Mouse (Mus musculus) ES-E14 (cell line): ENCODE measurements around the gene Fancb. TPM values are rescaled to one million over a fixed set of nuclear protein-coding genes. Genes with fewer than 3 reads are reported as not detected.

Experiments used
- DNase-seq: peaks from one replicate; pipeline ENCODE4 v3.0.0-alpha.2; 2013; ENCODE audit warnings: low read depth, low spot score
- H3K27ac ChIP-seq: 2 replicates; pipeline ENCODE4 v1.5.1; 2012; ENCODE audit warnings: low read depth, mild to moderate bottlenecking, low read length, moderate library complexity, mixed read lengths; ENCODE audit not compliant: poor library complexity, insufficient read depth, severe bottlenecking
- H3K36me3 ChIP-seq: 2 replicates; pipeline ENCODE4 v1.6.1; 2012; ENCODE audit warnings: mild to moderate bottlenecking, low read length, moderate library complexity, mixed read lengths; ENCODE audit not compliant: control insufficient read depth, poor library complexity, insufficient read depth, severe bottlenecking
- H3K4me1 ChIP-seq, 2 experiments: fragments of 150-350 bp in 1 of 2; sonication (generic) in 1 of 2; 2 replicates each; pipeline ENCODE4 v1.6.1; 2012; ENCODE audit warnings: low read length in 2 of 2, mild to moderate bottlenecking in 1 of 2, mixed read lengths in 1 of 2; ENCODE audit not compliant: control insufficient read depth in 2 of 2, insufficient read depth in 2 of 2, poor library complexity in 1 of 2
- H3K4me3 ChIP-seq, 2 experiments: fragments of 150-350 bp in 1 of 2; sonication (generic) in 1 of 2; 2 replicates each; pipeline ENCODE4 v1.5.1; 2012; ENCODE audit warnings: low read length in 2 of 2, low read depth in 1 of 2, mild to moderate bottlenecking in 1 of 2, mixed read lengths in 1 of 2; ENCODE audit not compliant: insufficient read depth in 1 of 2, poor library complexity in 1 of 2, severe bottlenecking in 1 of 2
- H3K9ac ChIP-seq: 2 replicates; pipeline ENCODE4 v1.6.1; 2012; ENCODE audit warnings: low read depth, mild to moderate bottlenecking, low read length, mixed read lengths; ENCODE audit not compliant: poor library complexity, insufficient read depth, severe bottlenecking
- H3K9me3 ChIP-seq: fragments of 150-350 bp; sonication (generic); 2 replicates; pipeline ENCODE4 v1.6.1; 2012; ENCODE audit warnings: low read depth, mild to moderate bottlenecking, low read length; ENCODE audit not compliant: control insufficient read depth, insufficient read depth
- CHD2 ChIP-seq: IDR thresholded peaks from 2 replicates; pipeline ENCODE4 v1.6.1; 2014; ENCODE audit warnings: mild to moderate bottlenecking, low read depth, low read length, inconsistent platforms
- HCFC1 ChIP-seq: IDR thresholded peaks from 2 replicates; pipeline ENCODE4 v1.6.1; 2012; ENCODE audit warnings: low read length, inconsistent platforms, borderline replicate concordance; ENCODE audit not compliant: insufficient read depth
- MAFK ChIP-seq: IDR thresholded peaks from 2 replicates; pipeline ENCODE4 v1.6.1; 2014; ENCODE audit warnings: mild to moderate bottlenecking, low read depth, low read length, inconsistent platforms; ENCODE audit not compliant: insufficient read depth
- ZC3H11A ChIP-seq: IDR thresholded peaks from 2 replicates; pipeline ENCODE4 v1.6.1; 2012; ENCODE audit warnings: low read depth, mild to moderate bottlenecking, inconsistent platforms, low read length, borderline replicate concordance
- ZNF384 ChIP-seq: IDR thresholded peaks from 2 replicates; pipeline ENCODE4 v1.6.1; 2012; ENCODE audit warnings: low read depth, low read length, inconsistent platforms
- in situ Hi-C, 2 experiments: fragments of 600-800 bp; cut with MboI; formaldehyde crosslinking; loops; one replicate each; pipeline ENCODE4 v1.15.1; 2025; ENCODE audit warnings: low sequenced_read_pairs in 2 of 2, inconsistent platforms in 1 of 2; ENCODE audit not compliant: unreplicated experiment in 2 of 2
- total RNA-seq: library from RNA; depleted of rRNA; stranded (reverse); fragments of 300-350 nt; gene quantifications from 2 replicates; pipeline ENCODE4 v1.2.3, GENCODE M21; 2012; rRNA removed

The Fancb gene
- total RNA-seq: 8.1 and 11.6 TPM in 2 replicates

DNA sequence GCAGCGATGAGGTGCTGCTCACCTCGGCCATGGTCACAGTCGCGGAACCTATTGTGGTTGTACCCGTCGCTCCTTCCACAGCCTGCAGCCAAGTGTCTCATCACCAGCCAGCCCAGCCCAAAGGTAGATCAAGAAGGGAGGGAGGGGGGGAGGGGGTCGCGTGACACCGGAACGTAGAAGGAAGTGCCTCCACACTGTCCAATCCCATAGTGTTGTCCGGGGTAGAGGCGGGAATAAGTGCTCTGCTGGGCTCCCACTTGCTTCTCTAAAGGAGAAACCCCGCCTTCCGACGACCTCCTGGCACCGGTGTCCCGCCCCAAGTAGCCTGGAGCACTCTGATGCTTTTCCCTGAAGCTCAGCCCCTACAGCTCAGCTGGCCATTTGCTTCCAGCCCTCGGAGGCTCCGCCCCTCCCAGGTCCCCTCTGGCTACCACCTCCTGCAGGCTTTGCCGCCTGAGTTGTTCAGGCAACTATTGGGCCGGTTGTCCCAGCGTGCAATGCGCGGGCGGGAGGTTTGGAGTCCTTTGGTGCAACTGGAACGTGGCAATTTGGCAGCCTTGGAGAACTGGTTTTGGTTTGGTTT, at the start of gene Fancb, which contains the start of gene Mospd2:
Gene Fancb (plus strand): TSS at position 400 of the 583 bp plus-strand sequence.
Gene Mospd2 (minus strand): TSS at position 183 of the 583 bp plus-strand sequence.
- in situ Hi-C loops: no loop called here

DNA sequence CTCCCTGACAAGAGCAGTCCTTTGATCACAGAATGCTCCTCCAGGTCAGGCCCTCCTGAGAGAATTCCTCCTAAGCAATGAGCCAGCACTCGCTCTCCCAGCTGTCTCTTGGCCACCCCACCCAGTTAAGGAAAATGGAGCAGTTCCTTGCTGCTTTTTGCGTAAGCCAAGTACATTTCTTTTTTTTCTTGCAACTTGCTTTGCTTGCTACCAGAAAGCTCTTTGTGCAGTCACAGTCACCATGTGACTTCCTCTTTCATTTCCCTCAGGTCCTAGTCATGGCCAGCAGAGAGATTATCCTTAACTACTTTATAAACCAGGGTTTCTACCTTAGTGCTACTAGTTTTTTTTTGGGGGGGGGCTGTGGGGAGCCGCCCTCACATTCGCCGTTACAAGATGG, 38.9 kb upstream of the Fancb start:
- Histone ChIP-seq H3K9ac (no peak overlapping the region), H3K4me3 (no peak overlapping the region), H3K9me3 (no peaks in the 10 kb centered on the region), H3K4me1 (no peaks in the 10 kb centered on the region), H3K27ac (no peak overlapping the region), H3K36me3 (peaks cover 5% of the 10 kb centered on the region)
- TF ChIP-seq MAFK (no peak), ZNF384 (no peak), CHD2 (no peak)
- DNase-seq: no peak
- in situ Hi-C loops: no loop called here

More for the DNA sequence above, at the start of gene Fancb, which contains the start of gene Mospd2:
- Histone ChIP-seq H3K27ac (no peak within 1 kb of the TSS), H3K9ac (peak within 1 kb of the TSS; percentile 92), H3K4me3 (peak within 1 kb of the TSS; percentile 86), H3K9me3 (no peaks in the 10 kb centered on the region), H3K4me1 (no peaks in the 10 kb centered on the region), H3K36me3 (no peaks in the 10 kb centered on the region)
- peak; percentile 78 for DNase-seq
- TF ChIP-seq CHD2 (no peak), MAFK (no peak), ZC3H11A (no peak), HCFC1 (no peak), ZNF384 (no peak)

DNA sequence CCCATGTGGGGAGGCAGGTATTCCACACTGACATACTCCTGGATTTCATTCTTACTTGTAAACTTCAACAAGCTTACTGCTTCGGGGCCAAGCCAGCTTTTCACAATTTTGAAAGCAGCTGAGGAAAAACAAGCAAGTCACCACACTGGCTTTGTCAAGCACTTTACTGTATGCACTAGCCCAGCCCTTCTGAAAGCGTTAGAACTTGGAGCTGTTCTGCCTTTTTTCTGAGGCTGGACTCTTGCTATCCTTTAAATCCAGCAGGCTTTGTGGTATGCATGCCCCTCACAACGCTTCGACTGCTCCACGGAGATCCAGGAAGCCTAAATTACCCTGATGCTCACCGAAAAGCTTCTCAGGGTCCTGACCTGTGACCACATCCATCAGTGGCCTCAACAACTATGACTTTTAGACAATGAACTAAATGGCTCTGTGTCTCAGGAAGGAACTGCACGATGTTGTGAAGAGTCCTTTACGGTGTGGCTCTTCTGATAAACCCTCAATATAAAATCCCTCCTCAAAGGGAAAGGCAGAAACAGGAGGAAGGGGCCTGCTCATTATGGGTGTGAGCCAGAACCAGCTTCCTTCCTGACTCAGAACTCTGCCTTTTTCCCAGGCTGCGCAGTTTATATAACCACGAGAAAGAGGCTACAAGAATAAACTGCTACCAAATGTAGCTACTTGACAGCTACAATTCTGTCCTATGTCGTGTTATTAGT, 28.4 kb upstream of the Fancb start:
- H3K36me3 ChIP-seq: no peaks in the 10 kb centered on the region
- TF ChIP-seq ZNF384: no peak
- no peak for TF ChIP-seq HCFC1
- TF ChIP-seq CHD2: no peak
- TF ChIP-seq MAFK: no peak
- TF ChIP-seq ZC3H11A: no peak
- H3K4me3 ChIP-seq: no peak overlapping the region
- in situ Hi-C loops: no loop called here
- no peaks in the 10 kb centered on the region for H3K9me3 ChIP-seq
- DNase-seq: no peak
- no peaks in the 10 kb centered on the region for H3K4me1 ChIP-seq
- no peak overlapping the region for H3K27ac ChIP-seq
- H3K9ac ChIP-seq: no peak overlapping the region

DNA sequence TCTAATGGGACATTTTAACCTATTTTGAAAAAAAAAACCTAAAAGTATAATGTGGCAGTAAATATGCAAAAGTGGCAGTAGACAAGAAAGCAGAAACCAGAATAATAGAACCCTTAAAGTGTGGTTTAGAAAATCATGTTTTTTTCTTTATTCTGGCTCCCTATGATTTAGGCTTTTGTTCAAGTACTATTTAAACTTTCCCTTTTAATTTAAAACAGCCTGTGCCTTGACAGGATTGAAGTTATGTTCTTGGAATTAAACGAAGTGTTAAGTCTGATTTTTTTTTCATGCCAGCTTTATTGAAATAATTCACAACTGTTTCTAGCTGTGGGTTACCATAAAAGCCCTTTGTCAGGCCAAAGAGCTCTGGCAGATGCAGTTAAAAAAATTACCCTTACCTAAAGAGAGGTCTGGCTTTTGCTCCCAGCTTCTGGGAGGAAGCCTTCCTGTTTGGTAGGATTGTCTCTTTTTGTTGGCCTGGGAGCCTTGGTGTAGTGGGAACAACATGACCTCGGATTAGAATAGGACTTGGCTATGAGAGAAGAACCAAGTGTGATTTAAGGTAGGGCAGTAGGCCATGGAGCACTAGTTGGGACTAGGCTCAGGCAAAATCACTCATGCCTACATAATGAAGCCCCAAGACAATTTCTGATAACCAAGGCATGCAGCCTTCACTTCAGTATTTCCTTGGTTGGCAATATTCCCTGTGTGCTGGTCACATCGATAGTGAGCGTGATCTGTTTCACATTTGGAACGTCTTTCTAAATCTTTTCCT, 27.6 kb upstream of the Fancb start:
- DNase-seq: no peak
- Histone ChIP-seq H3K9me3 (no peaks in the 10 kb centered on the region), H3K4me3 (no peak overlapping the region), H3K4me1 (no peaks in the 10 kb centered on the region), H3K9ac (no peak overlapping the region), H3K36me3 (no peaks in the 10 kb centered on the region), H3K27ac (no peak overlapping the region)
- in situ Hi-C loops: no loop called here
- no peak for TF ChIP-seq ZNF384
- no peak for TF ChIP-seq HCFC1
- no peak for TF ChIP-seq CHD2
- no peak for TF ChIP-seq ZC3H11A
- no peak for TF ChIP-seq MAFK
